Mouse (Mus musculus): Measurements from ENCODE around the gene Mdm2. TPM values are rescaled to one million over a fixed set of nuclear protein-coding genes. Genes with fewer than 3 reads are reported as not detected.
"Not testable (repeated sequence)": the region's sequence is repeated elsewhere in the genome, so short reads cannot be mapped to it uniquely, and the experiment has no call there.

The Mdm2 gene
- total and polyA plus RNA-seq, 3 experiments: 79.8 to 136 (median 112) TPM

- in situ Hi-C loops (cut with MboI; ENCODE audit: low pct_ligation_motif_present, low pct_unique_long_range_greater_than_20kb, low sequenced_read_pairs): no loop called here
- Histone ChIP-seq H3K4me2 (ENCODE audit: insufficient read depth, low read depth, poor library complexity, severe bottlenecking) (no peak overlapping the region), H3K4me3 (replicated peaks in 1 of 3; ENCODE audit: low read depth in 2 of 3, low read length in 2 of 3, poor library complexity in 1 of 3) (no peak overlapping the region), H3K79me2 (replicated peaks; ENCODE audit: control insufficient read depth, extremely low read depth, insufficient read depth, poor library complexity, severe bottlenecking) (no peaks in the 10 kb centered on the region), H3K27me3 (replicated peaks) (no peaks in the 10 kb centered on the region), H3K27ac (ENCODE audit: insufficient read depth, low read depth) (no peak overlapping the region), H3K4me1 (ENCODE audit: control insufficient read depth in 1 of 2, insufficient read depth in 2 of 2) (peaks cover 0 to 2% of the 10 kb centered on the region in 2 experiments; a peak in 1 of 4 replicates), H3K9me3 (replicated peaks; ENCODE audit: low read length) (no peaks in the 10 kb centered on the region), H3K9ac (ENCODE audit: insufficient read depth, low read depth) (no peak overlapping the region), H3K36me3 (replicated peaks in 1 of 2; ENCODE audit: control insufficient read depth in 1 of 2, insufficient read depth in 1 of 2, low read length in 1 of 2) (peaks cover 25 to 52% of the 10 kb centered on the region in 2 experiments)
- dilution Hi-C loops (cut with MboI; ENCODE audit: extremely low pct_ligation_motif_present, extremely low pct_unique_long_range_greater_than_20kb, low sequenced_read_pairs): no loop called here
- no peak for TF ChIP-seq CHD2 (IDR thresholded peaks at IDR 0.05; ENCODE audit: low read length)
- TF ChIP-seq PAX5 (IDR thresholded peaks at IDR 0.05; ENCODE audit: low read length): no peak
- TF ChIP-seq MXI1 (IDR thresholded peaks at IDR 0.05; ENCODE audit: low read depth, low read length): no peak
- TF ChIP-seq MYC (IDR thresholded peaks at IDR 0.05; ENCODE audit: low read depth, low read length): no peak
- no peak for TF ChIP-seq ELF1 (IDR thresholded peaks at IDR 0.05; ENCODE audit: low read depth, low read length)
- TF ChIP-seq CHD1 (IDR thresholded peaks at IDR 0.05; ENCODE audit: low read depth, low read length): no peak
- TF ChIP-seq TBP (conservative IDR thresholded peaks at IDR 0.05; ENCODE audit: low read depth, low read length): no peak
- TF ChIP-seq UBTF (IDR thresholded peaks at IDR 0.05; ENCODE audit: low read depth, low read length): no peak
- TF ChIP-seq POLR2A (IDR thresholded peaks at IDR 0.05; ENCODE audit: low read depth, low read length): no peak
- no peak for TF ChIP-seq USF2 (conservative IDR thresholded peaks at IDR 0.05; ENCODE audit: low read depth, low read length)
- TF ChIP-seq BHLHE40 (IDR thresholded peaks at IDR 0.05; ENCODE audit: low read depth, low read length): no peak
- no peak for TF ChIP-seq JUND (conservative IDR thresholded peaks at IDR 0.05; ENCODE audit: low read depth, low read length)
- no peak for TF ChIP-seq ZKSCAN1 (IDR thresholded peaks at IDR 0.05; ENCODE audit: borderline replicate concordance, low read depth, low read length)
- TF ChIP-seq MAX (IDR thresholded peaks at IDR 0.05; ENCODE audit: low read length): no peak
- TF ChIP-seq NRF1 (IDR thresholded peaks at IDR 0.05; ENCODE audit: low read depth, low read length): no peak
- no peak for TF ChIP-seq JUN (IDR thresholded peaks at IDR 0.05; ENCODE audit: insufficient read depth, low read depth, low read length)
- DNase-seq (ENCODE audit: extremely low read depth): no peak
These were observed 26.0 kb upstream of the Mdm2 start for GRCm38 (mm10) chr10:117736573-117736972.

DNA sequence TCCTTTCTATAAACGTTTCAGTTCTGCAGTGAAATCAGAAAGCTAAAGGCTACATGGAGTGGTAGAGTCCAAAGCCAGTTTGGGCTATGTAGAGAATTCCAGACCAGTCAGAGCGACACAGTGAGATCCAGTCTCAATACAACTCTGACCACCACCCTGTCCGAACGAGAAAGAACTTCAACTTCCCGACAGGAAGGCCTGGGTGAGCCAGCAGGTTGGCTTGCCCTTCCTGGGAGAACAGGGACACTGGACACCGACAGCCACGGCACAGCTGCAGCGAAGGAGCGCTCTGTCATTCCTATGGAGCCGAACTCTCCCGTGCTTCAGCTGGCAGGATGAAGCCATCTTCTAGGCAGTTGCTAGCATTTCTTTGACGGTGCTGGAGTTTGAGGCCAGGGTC is 24.8 kb upstream of the Mdm2 start:
- H3K36me3 ChIP-seq (replicated peaks in 1 of 2; ENCODE audit: control insufficient read depth in 1 of 2, insufficient read depth in 1 of 2, low read length in 1 of 2): peaks cover 21 to 41% of the 10 kb centered on the region in 2 experiments
- dilution Hi-C loops (cut with MboI; ENCODE audit: extremely low pct_ligation_motif_present, extremely low pct_unique_long_range_greater_than_20kb, low sequenced_read_pairs); H3K4me3 ChIP-seq (replicated peaks in 1 of 3; ENCODE audit: low read depth in 2 of 3, low read length in 2 of 3, poor library complexity in 1 of 3); H3K79me2 ChIP-seq (replicated peaks; ENCODE audit: control insufficient read depth, extremely low read depth, insufficient read depth, poor library complexity, severe bottlenecking); in situ Hi-C loops (cut with MboI; ENCODE audit: low pct_ligation_motif_present, low pct_unique_long_range_greater_than_20kb, low sequenced_read_pairs); H3K9ac ChIP-seq (ENCODE audit: insufficient read depth, low read depth); H3K27ac ChIP-seq (ENCODE audit: insufficient read depth, low read depth); H3K4me2 ChIP-seq (ENCODE audit: insufficient read depth, low read depth, poor library complexity, severe bottlenecking); H3K4me1 ChIP-seq (ENCODE audit: control insufficient read depth in 1 of 2, insufficient read depth in 2 of 2); H3K9me3 ChIP-seq (replicated peaks; ENCODE audit: low read length); H3K27me3 ChIP-seq (replicated peaks); DNase-seq (ENCODE audit: extremely low read depth): not testable (repeated sequence)

DNA sequence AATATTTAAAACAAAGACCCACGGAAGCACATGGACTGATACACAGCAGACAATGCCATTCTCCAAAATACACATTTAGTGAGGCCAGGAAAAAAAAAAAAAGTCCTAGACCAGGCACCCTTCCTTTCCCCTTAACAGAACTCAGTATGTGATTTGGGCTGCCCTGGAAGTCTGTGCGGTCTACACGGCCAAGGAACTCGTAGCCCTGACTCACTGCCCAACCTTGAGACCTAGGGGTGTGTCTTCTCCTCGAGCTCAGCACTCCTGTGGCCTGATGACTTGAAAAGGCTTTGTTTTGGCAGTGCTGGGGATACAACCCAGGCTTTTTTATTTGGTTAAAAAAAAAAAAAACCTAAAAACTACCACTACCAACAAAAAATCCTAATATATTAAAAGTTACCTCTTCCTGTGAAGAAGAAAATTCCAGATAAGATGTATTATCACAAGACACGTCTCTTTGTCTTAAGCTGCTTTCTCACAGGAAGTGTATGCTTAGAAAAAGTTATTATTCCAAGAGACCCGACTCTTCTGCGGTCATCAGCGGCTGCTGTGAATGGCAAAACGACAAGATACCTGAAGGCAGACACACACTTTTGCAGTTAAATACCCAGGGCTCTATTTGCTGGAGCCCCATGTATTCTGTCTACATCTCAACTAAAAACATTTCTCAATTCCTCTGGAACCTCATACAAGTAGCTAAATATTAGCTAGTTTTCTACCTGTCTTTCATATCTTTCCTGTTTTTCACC is 23.7 kb upstream of the Mdm2 start:
- H3K27me3 ChIP-seq (replicated peaks); H3K9me3 ChIP-seq (replicated peaks; ENCODE audit: low read length); H3K4me3 ChIP-seq (replicated peaks in 1 of 3; ENCODE audit: low read depth in 2 of 3, low read length in 2 of 3, poor library complexity in 1 of 3); DNase-seq (ENCODE audit: extremely low read depth); H3K4me1 ChIP-seq (ENCODE audit: control insufficient read depth in 1 of 2, insufficient read depth in 2 of 2); H3K9ac ChIP-seq (ENCODE audit: insufficient read depth, low read depth); H3K4me2 ChIP-seq (ENCODE audit: insufficient read depth, low read depth, poor library complexity, severe bottlenecking); H3K79me2 ChIP-seq (replicated peaks; ENCODE audit: control insufficient read depth, extremely low read depth, insufficient read depth, poor library complexity, severe bottlenecking); in situ Hi-C loops (cut with MboI; ENCODE audit: low pct_ligation_motif_present, low pct_unique_long_range_greater_than_20kb, low sequenced_read_pairs); dilution Hi-C loops (cut with MboI; ENCODE audit: extremely low pct_ligation_motif_present, extremely low pct_unique_long_range_greater_than_20kb, low sequenced_read_pairs); H3K27ac ChIP-seq (ENCODE audit: insufficient read depth, low read depth): not testable (repeated sequence)
- H3K36me3 ChIP-seq (replicated peaks in 1 of 2; ENCODE audit: control insufficient read depth in 1 of 2, insufficient read depth in 1 of 2, low read length in 1 of 2): peaks cover 15 to 31% of the 10 kb centered on the region in 2 experiments

GRCm38 (mm10) chr10:117733626-117734025 is 23.1 kb upstream of the Mdm2 start:
- H3K4me1 ChIP-seq (ENCODE audit: control insufficient read depth in 1 of 2, insufficient read depth in 2 of 2); H3K4me2 ChIP-seq (ENCODE audit: insufficient read depth, low read depth, poor library complexity, severe bottlenecking); dilution Hi-C loops (cut with MboI; ENCODE audit: extremely low pct_ligation_motif_present, extremely low pct_unique_long_range_greater_than_20kb, low sequenced_read_pairs); DNase-seq (ENCODE audit: extremely low read depth); H3K79me2 ChIP-seq (replicated peaks; ENCODE audit: control insufficient read depth, extremely low read depth, insufficient read depth, poor library complexity, severe bottlenecking); in situ Hi-C loops (cut with MboI; ENCODE audit: low pct_ligation_motif_present, low pct_unique_long_range_greater_than_20kb, low sequenced_read_pairs); H3K9me3 ChIP-seq (replicated peaks; ENCODE audit: low read length); H3K4me3 ChIP-seq (replicated peaks in 1 of 3; ENCODE audit: low read depth in 2 of 3, low read length in 2 of 3, poor library complexity in 1 of 3); H3K27ac ChIP-seq (ENCODE audit: insufficient read depth, low read depth); H3K9ac ChIP-seq (ENCODE audit: insufficient read depth, low read depth); H3K27me3 ChIP-seq (replicated peaks): not testable (repeated sequence)
- peaks cover 9 to 25% of the 10 kb centered on the region in 2 experiments for H3K36me3 ChIP-seq (replicated peaks in 1 of 2; ENCODE audit: control insufficient read depth in 1 of 2, insufficient read depth in 1 of 2, low read length in 1 of 2)
